Mouse (Mus musculus) gastrocnemius, postnatal 10 days (tissue): ENCODE results near the gene Pkp4. TPM values are rescaled to one million over a fixed set of nuclear protein-coding genes. Genes with fewer than 3 reads are reported as not detected.
"Not testable (repeated sequence)": the region's sequence is repeated elsewhere in the genome, so short reads cannot be mapped to it uniquely, and the experiment has no call there.

Experiments
- DNase-seq: peaks from one replicate; pipeline ENCODE4 v3.0.0; 2021; ENCODE audit warnings: mixed read lengths
- total RNA-seq, 2 experiments: library from RNA; stranded (reverse); gene quantifications; 2 replicates each; pipeline ENCODE4 v1.2.3; 2021

The Pkp4 gene
- total RNA-seq, 2 experiments from 2014 or later = 24.6 to 25.4 TPM

DNA sequence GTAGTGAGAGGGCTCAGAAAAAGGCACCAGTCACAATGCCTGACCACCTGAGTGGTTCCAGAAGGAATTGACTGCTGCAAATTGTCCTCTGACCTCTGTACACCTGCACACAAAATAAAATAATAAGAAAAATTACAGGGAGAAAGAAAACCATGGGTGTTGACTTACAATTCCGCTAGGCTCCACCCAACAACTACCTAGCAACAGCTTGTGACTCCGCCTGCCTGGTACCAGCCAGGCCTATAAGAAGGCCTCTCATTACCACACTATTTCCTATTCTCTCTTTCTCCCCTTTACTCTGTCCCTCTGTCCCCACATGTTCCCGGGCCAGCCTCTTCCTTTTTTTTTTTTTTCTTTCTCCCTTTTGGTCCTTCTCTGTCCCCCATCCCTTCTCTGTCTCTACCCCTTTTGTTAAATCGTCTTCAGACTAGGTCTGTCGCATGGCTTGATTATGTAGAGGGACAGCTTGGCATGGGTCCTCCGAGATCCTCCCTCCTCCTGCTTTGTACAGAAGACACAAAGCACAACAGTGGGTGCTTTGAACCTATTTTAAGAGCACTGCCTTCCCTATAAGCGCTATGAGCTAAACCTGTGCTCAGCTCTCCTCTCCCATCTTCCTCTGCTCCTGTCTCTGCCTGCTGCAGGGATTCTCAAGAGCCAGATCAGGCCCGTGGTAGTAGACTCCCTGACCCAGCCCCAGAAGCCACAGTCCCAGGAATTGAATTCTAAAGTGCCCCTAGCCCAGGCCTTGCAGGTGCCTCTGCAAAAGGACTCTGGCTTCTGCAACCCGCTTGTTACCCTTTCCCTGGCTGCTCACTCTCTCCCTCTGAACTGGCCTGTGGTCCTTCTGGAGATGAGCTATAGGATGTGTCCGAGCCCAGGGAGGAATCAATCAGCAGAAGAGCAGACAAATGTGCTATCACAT is 223.5 kb downstream of the Pkp4 start:
- DNase-seq = no peak

DNA sequence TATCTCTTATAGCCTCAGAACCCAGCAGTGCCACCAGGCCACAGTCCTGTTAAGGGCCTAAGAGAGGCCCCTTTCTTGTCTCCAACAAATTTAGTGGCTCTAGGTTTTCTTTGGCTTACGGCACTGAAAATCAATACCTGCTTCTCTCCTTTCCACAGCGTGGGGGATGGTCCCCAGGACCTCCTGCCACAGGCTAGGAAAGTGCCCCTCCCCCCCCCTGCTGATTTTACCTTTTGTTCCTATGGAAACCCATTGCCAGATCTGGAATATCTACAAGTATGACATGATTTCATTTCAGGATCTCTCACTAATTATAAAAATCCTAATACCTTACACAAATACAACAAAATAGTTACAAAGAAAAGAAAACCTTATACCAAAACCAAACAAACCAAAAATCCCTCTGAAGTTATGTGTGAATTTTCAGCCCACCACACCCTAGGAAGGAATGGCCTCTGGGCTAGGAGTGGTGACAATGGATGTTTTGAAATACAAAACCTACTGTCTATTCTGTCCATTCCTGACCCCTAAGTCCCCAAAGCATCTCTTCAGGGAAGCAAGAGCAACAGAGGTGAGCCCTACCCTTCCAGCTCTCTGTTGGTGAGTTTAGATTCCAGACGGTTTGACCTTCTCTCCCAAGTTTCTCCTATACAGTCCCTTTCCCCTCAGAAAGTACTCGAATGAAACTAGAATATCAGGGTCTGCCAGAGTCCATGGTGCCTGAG is 224.7 kb downstream of the Pkp4 start:
- DNase-seq = no peak

DNA sequence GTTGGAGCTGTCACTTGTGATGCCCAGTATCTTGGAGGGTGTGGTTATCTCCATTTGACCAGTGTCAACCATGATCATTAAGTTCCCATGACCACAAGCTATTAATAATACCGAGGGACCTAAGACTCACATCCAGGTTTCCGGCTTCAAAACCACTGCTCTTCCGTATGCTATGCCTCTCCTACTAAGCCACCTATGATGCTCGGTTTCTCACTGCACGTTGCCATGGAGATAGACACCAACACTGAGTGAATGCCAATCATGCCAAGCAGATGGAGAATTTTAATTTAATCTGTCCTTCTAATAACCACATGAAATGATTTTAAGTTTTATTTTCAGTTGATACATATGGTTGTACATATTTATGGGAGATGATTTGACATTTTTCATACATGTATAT is 229.3 kb downstream of the Pkp4 start:
- DNase-seq = no peak

DNA sequence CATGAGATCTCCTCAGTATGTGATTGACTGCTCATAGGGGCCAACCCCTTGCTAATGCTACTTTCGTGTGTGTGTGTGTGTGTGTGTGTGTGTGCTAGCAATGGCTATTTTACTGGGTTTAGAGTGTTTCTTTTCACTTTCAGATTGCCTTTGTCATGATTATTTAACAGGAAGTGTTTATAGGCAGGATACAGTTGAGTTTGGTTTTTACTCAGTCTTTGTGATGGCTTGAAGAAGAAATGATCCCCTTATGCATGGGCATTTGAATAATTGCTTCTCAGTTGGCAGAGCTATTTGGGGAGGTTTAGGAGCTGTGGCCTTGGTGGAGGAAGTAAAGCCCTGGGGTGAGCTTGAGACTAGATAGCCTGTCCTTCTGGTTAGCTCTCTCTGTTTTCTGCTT is 232.5 kb downstream of the Pkp4 start:
- DNase-seq = no peak

DNA sequence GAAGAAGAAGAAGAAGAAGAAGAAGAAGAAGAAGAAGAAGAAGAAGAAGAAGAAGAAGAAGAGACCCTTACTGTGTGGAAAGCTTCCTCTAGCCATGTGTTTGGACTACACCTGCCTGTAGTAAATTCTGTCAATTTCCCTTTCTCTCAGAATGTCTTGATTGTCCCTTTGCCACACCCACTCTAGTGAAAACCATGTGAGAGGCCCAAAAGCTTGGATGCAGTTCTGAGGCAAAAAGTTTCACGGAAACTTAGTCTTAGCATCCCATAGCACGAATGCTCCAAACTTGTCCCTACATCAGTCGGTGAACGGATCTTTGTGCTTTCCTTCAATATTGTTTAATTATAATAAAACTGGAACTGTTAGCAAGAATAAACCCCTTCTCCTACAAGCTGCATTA is 234.0 kb downstream of the Pkp4 start:
- no peak for DNase-seq

DNA sequence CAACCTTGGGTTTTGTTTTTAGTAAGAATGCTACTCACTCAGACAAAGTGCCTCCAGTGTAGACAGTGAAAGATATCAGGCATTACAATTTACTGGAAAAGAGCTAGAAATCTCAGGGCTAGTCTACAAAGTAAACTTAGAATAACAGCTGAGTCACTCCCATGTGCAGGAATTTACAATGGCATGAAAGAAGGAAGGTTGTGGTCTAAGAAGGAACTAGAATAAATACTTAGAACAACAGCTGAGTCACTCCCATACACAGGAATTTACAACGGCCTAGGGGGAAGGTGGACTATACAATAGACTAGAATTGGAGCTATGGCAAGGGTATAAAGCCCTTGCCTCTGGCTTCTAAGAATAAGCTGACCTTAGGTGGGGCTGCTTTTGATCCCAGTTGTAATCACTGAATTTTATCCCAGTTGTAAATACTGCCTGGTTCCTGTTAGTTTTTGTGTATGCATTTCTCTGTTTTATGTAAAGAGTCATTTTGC is 234.6 kb downstream of the Pkp4 start:
- not testable (repeated sequence) for DNase-seq

DNA sequence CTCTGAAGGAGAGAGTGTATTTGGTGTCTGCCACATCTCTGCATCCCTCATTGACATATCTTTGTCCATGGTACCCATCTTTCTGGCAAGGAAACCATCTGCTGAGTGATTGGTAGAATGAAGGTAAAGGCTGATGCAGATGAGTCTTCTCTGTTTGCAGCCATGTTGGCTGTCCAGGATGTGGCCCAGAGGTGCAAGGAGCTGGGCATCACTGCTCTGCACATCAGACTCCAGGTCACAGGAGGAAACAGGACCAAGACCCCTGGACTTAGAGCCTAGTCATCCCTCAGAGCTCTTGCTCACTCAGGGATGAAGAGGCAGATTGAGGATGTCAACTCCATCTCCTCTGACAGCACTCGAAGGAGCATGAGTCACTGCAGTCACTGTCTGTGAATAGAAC is 235.9 kb downstream of the Pkp4 start:
- DNase-seq = no peak

DNA sequence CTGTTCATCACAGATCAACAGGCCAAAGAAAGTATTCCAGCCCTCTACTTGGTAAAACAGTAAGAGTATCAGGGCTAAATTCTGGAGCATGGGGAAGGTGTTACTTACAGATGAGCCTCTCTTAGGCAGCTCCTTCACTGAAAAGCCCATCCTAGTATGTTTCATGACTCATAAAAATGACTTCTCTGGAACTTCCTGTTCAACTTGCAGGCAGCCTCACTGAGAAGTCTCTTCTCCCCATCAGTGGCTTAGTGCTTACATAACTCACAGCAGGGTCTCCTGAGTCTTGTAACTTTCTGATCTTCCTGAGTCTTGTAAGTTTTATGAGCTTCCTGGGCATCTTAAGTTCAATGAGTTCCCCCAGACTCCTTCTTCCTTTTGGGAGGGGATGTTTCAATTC is 236.9 kb downstream of the Pkp4 start:
- no peak for DNase-seq

DNA sequence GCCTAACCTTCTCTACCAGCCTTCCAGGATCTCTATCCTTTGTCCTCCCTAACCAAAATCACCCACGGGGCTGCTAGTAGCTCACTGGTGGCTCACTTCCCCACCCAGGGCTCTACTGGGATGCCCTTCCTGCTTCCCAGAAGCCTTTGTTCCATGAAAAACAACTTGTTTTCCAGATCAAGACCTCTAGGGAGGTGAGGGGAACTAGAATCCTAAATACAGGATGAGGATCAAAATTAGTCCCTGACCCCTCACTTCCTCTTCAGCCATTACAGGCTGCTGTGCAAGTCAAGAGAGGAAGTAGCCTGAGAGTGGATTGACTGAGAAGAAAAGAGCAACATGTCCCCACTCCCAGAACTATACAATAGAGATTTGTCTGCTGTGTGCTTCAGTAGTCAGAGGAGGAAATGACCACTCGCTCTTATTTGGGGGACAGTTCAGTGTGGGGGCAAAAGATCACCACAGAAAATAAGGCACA is 240.3 kb downstream of the Pkp4 start:
- DNase-seq = no peak

DNA sequence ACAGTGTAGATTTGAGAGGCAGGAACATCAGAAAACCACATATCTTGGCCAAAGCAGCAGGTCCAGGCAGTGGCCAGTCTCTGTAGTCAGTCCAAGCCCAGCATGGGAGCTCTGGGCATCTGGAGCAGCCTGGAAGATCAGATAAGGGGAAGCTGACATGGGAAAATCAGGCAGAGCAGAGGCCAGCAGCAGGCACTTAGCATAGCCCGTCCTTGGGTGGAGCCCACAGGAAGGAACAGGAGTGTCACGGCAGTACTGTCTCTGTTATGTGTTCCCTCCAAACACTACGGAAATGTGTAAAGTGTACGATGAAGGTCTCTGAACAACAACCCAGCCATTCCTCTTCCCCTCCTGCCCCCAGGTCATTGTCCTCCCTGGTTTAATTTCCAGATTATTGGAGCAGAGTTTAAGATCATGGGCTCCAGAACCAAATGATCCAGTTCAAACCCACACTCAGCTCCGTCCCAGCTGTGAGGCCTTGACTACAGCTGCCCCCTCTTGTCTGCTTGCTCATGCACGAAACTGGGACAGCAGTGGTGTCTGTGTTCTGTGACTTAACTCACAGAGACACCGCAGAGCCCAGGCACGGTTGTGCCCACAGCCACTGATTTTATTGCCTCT is 241.3 kb downstream of the Pkp4 start:
- no peak for DNase-seq

DNA sequence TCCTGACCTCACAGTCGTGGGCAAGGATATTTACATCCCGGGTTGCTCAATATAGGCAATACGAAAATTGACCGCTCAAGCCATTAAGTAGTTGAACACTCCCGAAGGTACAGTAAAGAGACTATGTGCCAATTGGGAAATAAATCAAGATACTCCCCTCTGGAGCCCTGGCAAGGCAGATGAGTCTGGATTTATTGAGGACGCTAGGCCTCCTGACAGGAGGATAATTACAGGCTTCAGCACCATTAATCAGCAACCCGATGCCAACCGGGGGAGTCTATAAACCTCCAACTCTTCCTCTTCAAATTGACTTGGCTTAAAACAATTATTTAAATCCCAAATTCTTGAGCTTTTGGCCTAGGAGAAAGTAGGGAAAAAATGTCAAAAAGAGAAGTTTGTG is 243.4 kb downstream of the Pkp4 start:
- DNase-seq = no peak

Other genes with a start within 250 kb of the Pkp4 start
- under 1 TPM; 0.23 to 0.27 TPM for gene Ccdc148, start 167 bp upstream of the Pkp4 start, total RNA-seq